Mouse (Mus musculus) embryo, embryonic 10 days (tissue): ENCODE data around the gene C2cd4d.
A peak's percentile ranks its signal among the peaks of the same experiment; 100 is the strongest.

Source experiments
- DNase-seq: peaks from one replicate; pipeline ENCODE4 v3.0.0-alpha.2; 2015; ENCODE audit warnings: low spot score

Gene C2cd4d

GRCm38 (mm10) chr3:94377028-94377923 is 15.0 kb downstream of the C2cd4d start:
- DNase-seq, result no peak

DNA sequence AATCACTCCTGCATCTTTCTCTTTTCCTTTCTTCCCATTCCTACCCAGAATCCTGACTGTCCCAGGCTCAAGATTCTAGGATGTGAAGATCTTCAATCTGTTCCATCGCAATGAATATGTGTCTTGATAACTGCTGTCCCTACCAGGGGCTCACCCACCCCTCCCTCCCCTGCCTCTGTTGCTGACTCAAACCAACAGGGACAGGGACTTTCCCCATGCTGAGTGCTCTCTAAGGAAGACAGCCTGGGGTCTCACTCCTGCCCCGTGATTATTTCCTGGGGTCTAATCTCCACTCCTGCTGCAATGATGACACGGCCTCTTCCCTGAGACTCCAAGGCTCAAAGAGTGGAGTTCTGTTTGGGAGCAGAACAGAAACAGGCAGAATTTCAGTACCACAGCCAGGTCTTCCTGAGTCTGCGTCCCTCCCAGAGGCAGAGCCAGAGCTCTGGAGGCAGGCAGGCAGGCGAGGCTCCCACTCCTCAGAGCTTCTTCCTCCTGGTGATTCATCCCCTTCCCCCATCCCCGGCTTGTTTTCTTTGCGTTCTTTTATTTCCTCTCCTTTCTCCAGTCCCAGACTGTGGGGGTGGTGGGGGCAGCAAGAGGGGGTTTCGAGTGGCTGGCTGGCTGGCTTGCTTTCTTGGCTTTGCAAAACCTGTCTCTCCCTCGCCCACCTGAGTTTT is 17.7 kb downstream of the C2cd4d start:
- no peak for DNase-seq

DNA sequence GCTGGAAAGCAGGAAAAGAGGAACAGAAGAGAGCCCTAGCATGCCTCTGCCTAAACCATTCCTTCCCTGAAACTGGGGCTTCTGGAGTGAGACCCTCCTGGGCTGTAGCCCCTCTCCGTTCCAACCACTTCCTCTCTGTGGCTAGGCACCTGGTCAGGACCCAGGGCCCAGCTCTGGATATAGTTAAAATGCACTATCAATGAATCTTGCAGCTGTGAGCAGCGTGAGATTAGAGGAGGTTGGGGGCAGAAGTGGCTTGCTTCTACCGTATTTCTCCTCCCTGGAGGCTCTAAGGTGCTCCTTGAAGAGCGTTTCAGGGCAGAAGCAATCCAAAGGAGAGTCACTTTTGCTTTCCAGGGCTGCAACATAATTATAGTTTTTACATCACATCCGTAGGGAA is 20.1 kb downstream of the C2cd4d start:
- DNase-seq, result no peak

DNA sequence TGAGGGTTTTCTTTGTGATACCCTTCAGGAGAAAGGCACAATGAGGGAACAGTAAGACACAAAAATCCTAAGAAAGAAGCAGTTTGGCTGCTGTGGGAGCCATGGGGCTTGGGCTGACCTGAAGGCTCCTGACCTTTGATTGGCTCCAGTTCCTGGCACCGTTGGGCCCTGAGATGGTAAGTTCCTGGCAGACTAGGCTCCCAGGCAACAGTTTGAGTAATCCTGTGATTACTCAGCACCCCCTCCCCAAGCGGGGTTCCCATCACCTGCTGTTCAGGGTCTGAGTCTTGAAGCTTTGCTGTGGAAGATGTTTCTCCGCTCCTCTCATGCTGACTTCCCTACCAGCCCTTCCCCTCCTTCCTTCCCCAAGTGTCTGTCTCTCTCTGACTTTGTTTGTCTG is 21.2 kb downstream of the C2cd4d start:
- no peak for DNase-seq

DNA sequence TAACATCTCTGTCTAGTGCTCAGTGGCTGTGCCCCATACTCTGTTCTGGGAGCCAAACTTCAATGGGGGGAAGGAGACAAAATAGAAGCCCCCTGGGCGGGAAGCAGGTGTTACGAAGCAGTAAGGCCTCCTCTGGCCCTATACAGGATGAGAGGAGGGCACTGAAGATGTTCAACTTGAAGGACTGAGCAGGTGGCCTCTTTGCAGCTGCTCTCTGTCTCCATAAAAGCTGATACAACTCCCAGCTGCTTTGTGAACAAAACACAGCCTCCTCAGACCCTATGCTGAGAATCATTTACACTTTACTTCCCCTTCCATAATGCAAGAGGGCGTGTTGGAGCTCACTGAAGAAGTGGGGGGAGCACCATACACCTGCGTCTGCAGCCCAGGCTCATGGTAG is 24.4 kb downstream of the C2cd4d start:
- no peak for DNase-seq

DNA sequence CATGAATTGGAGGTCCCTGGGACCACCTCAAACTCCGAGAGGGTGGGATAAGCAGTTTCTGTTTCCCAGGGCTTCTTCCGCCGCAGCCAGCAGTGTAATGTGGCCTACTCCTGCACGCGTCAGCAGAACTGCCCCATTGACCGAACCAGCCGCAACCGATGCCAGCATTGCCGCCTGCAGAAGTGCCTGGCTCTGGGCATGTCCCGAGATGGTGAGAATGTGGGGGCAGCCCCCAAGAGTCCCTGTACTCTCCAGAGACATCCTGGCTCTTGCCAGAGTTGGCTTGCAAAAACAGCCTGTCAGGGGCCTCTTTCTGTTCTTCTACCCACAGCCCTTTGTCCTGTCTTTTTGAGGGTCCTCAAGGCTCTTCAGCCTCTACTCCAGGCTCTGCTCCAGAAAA is 25.2 kb downstream of the C2cd4d start:
- no peak for DNase-seq

- DNase-seq, result no peak
Observed at GRCm38 (mm10) chr3:94388047-94388446, 25.8 kb downstream of the C2cd4d start.

- no peak for DNase-seq
Observed at GRCm38 (mm10) chr3:94389420-94389819, 27.2 kb downstream of the C2cd4d start.

- DNase-seq, result no peak
Observed at GRCm38 (mm10) chr3:94391001-94391400, 28.8 kb downstream of the C2cd4d start.

DNA sequence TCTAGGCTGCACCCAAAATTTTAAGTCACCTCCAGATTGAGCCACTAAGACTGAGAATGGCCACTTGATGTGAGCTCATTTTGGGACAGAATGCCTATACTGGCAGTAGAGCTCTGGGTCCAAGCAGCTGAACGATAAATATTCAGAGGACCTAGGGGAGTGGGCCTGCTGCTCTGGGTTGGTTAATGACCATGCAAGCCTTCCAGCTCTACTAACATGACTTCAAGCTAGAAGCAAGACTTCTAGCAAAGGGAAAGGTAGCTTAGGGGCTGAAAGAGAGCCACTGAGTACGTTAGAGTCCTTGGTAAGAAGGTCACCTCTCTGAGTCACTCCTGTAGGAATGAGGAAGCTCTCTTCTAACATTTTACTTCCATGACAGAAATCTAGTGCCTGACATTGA is 29.9 kb downstream of the C2cd4d start:
- no peak for DNase-seq

GRCm38 (mm10) chr3:94393049-94393448 is 30.8 kb downstream of the C2cd4d start:
- no peak for DNase-seq

DNA sequence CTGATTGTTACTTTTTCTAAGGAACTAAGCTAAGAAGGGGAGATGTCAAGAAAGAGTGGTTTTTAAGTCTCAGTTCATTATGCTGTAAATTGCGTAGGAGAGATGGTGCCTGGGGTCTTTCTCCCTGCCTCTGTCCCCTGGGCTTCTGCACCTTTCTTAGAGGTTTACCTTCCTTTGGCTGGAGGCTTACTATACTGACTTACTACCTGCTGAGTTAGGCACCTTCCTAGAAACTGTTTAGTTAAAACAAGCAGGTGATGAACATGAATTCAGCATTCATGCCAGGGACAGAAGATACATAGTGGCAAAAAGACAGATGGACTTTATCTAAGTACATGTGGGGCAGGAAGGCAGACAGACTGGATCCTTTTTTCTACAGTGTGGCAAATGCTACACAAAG is 34.1 kb downstream of the C2cd4d start:
- no peak for DNase-seq

GRCm38 (mm10) chr3:94396851-94397250 is 34.6 kb downstream of the C2cd4d start:
- DNase-seq, result no peak

DNA sequence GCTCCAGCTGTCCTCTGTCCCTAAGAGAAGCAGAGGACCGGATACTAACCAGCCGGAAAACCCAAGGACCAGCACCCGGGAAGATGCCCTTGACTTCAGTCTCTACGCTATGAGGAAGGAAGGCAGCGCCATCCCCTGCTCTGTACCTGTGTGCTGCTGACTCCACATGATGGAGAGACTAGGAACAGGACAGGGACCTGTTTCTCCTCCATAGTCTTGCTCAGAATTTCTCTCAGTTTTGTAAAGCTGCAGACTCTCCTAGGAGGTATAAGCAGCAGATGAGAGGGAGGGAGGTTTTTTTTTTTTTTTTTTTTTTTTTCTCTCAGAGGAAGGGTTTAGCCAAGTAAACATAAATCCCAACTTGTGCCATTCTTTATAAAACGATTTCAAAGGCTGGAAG is 36.0 kb downstream of the C2cd4d start, which contains the start of gene Lingo4:
Gene Lingo4, plus strand, starts transcription at position 301 of the 400 bp plus-strand sequence.
- no peak for DNase-seq

GRCm38 (mm10) chr3:94398943-94399481 is 36.8 kb downstream of the C2cd4d start:
- peak; percentile 65 for DNase-seq

GRCm38 (mm10) chr3:94399663-94400310 is 37.5 kb downstream of the C2cd4d start:
- peak; percentile 69 for DNase-seq

- DNase-seq, result no peak
Observed at GRCm38 (mm10) chr3:94402451-94402850, 40.2 kb downstream of the C2cd4d start.

DNA sequence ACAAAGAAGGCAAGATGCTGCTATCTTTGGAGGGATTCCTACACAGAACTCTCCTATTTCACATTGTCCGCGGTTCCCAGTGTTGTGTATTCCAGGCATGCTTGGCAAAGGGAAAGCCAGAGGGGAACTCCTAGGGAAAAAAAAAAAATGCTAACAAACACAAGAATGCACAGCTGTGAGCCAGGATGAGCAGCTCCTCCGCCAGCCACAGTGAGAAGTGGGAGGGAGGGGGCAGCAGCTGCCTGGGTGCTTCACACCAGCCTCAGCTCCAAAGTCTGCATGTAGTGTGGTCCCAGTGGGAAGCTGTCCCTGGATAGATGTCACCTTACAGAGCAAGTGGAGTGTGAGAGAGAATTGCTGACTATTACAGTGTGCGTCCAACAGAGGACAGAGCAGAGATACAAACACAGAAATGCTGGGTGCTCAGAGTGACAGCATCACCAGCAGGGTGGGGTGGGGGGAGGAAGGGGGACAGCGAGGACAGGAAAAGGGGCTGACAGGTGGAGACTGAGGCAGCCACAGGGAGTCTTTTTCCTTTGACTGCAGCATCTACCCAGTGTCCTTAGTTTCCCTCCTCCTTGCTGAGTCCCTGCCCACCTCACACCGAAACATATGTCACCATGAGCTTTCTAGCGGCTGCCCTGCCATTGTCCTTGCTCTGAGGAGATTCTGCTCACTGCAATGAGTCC is 42.3 kb downstream of the C2cd4d start:
- peak; percentile 10 for DNase-seq

DNA sequence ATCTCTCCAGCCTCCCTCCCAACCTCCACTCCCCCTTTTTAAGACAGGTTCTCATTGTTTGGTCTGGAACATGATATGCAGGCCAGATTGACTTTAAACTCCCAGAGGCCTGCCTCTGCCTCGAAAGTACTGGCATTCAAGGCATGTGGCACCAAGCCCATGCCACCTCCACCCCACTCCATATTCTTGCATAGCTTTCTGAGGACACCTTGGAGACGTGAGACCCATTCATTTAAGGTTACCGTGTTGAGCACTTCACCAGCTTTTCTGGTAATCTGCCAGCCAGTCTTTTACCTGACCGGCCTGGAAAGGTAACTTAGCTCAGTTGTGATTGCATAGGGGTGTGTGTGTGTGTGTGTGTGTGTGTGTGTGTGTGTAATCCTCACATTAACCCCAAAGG is 43.3 kb downstream of the C2cd4d start:
- DNase-seq, result no peak

GRCm38 (mm10) chr3:94412530-94412929 is 50.3 kb downstream of the C2cd4d start:
- DNase-seq, result peak; percentile 11

GRCm38 (mm10) chr3:94413031-94413679 is 50.9 kb downstream of the C2cd4d start, which contains the start of gene Tdrkh:
Tdrkh (plus strand) TSS chr3:94413273.
- peak; percentile 98 for DNase-seq
